Mouse (Mus musculus): ENCODE results near the gene Baiap2.

Baiap2 gene

GRCm38 (mm10) chr11:119915666-119916065, 26.9 kb upstream of the Baiap2 start:
- Histone ChIP-seq H3K4me3 (replicated peaks; ENCODE audit: low read length) (peak overlapping the region; percentile 99), H3K4me1 (replicated peaks; ENCODE audit: low read depth, low read length) (peaks cover 65% of the 10 kb centered on the region), H3K36me3 (ENCODE audit: insufficient read depth, low read length) (peaks cover 49% of the 10 kb centered on the region), H3K27me3 (ENCODE audit: insufficient read depth, low read length) (no peaks in the 10 kb centered on the region), H3K9me3 (ENCODE audit: low read length) (no peaks in the 10 kb centered on the region)
- no peak for TF ChIP-seq NANOG (IDR thresholded peaks at IDR 0.05; ENCODE audit: borderline replicate concordance, low read length)
- TF ChIP-seq CTCF (conservative IDR thresholded peaks at IDR 0.05; ENCODE audit: low read length), result no peak
- no peak for TF ChIP-seq POU5F1 (IDR thresholded peaks at IDR 0.05; ENCODE audit: borderline replicate concordance, low read length)

- Histone ChIP-seq H3K36me3 (ENCODE audit: insufficient read depth, low read length) (peaks cover 52% of the 10 kb centered on the region), H3K27me3 (ENCODE audit: insufficient read depth, low read length) (no peaks in the 10 kb centered on the region), H3K4me1 (replicated peaks; ENCODE audit: low read depth, low read length) (peaks cover 65% of the 10 kb centered on the region), H3K4me3 (replicated peaks; ENCODE audit: low read length) (peak overlapping the region; percentile 99), H3K9me3 (ENCODE audit: low read length) (no peaks in the 10 kb centered on the region)
- no peak for TF ChIP-seq POU5F1 (IDR thresholded peaks at IDR 0.05; ENCODE audit: borderline replicate concordance, low read length)
- no peak for TF ChIP-seq CTCF (conservative IDR thresholded peaks at IDR 0.05; ENCODE audit: low read length)
- no peak for TF ChIP-seq NANOG (IDR thresholded peaks at IDR 0.05; ENCODE audit: borderline replicate concordance, low read length)
These were observed 26.3 kb upstream of the Baiap2 start for GRCm38 (mm10) chr11:119916102-119916790.

GRCm38 (mm10) chr11:119916834-119917469, 25.6 kb upstream of the Baiap2 start:
- Histone ChIP-seq H3K36me3 (ENCODE audit: insufficient read depth, low read length) (peaks cover 52% of the 10 kb centered on the region), H3K9me3 (ENCODE audit: low read length) (no peaks in the 10 kb centered on the region), H3K4me3 (replicated peaks; ENCODE audit: low read length) (no peak overlapping the region), H3K4me1 (replicated peaks; ENCODE audit: low read depth, low read length) (peaks cover 65% of the 10 kb centered on the region), H3K27me3 (ENCODE audit: insufficient read depth, low read length) (no peaks in the 10 kb centered on the region)
- no peak for TF ChIP-seq NANOG (IDR thresholded peaks at IDR 0.05; ENCODE audit: borderline replicate concordance, low read length)
- TF ChIP-seq POU5F1 (IDR thresholded peaks at IDR 0.05; ENCODE audit: borderline replicate concordance, low read length), result no peak
- TF ChIP-seq CTCF (conservative IDR thresholded peaks at IDR 0.05; ENCODE audit: low read length), result no peak

- Histone ChIP-seq H3K4me1 (replicated peaks; ENCODE audit: low read depth, low read length) (peaks cover 51% of the 10 kb centered on the region), H3K27me3 (ENCODE audit: insufficient read depth, low read length) (no peaks in the 10 kb centered on the region), H3K4me3 (replicated peaks; ENCODE audit: low read length) (no peak overlapping the region), H3K9me3 (ENCODE audit: low read length) (0 out of 2 replicates have a peak, but pooled peaks cover 3% of the 10 kb centered on the region), H3K36me3 (ENCODE audit: insufficient read depth, low read length) (peaks cover 52% of the 10 kb centered on the region)
- TF ChIP-seq POU5F1 (IDR thresholded peaks at IDR 0.05; ENCODE audit: borderline replicate concordance, low read length) (no peak), NANOG (IDR thresholded peaks at IDR 0.05; ENCODE audit: borderline replicate concordance, low read length) (no peak), CTCF (conservative IDR thresholded peaks at IDR 0.05; ENCODE audit: low read length) (no peak)
These were observed 24.0 kb upstream of the Baiap2 start for GRCm38 (mm10) chr11:119918521-119918920.

- 0 out of 2 replicates have a peak, but pooled peaks cover 3% of the 10 kb centered on the region for H3K9me3 ChIP-seq (ENCODE audit: low read length)
- no peak overlapping the region for H3K4me3 ChIP-seq (replicated peaks; ENCODE audit: low read length)
- H3K4me1 ChIP-seq (replicated peaks; ENCODE audit: low read depth, low read length), result peaks cover 47% of the 10 kb centered on the region
- no peak for TF ChIP-seq NANOG (IDR thresholded peaks at IDR 0.05; ENCODE audit: borderline replicate concordance, low read length)
- no peaks in the 10 kb centered on the region for H3K27me3 ChIP-seq (ENCODE audit: insufficient read depth, low read length)
- H3K36me3 ChIP-seq (ENCODE audit: insufficient read depth, low read length), result peaks cover 52% of the 10 kb centered on the region
These were observed 23.1 kb upstream of the Baiap2 start for GRCm38 (mm10) chr11:119919432-119919831.

GRCm38 (mm10) chr11:119919897-119920296, 22.7 kb upstream of the Baiap2 start:
- TF ChIP-seq NANOG (IDR thresholded peaks at IDR 0.05; ENCODE audit: borderline replicate concordance, low read length), result no peak
- TF ChIP-seq CTCF (conservative IDR thresholded peaks at IDR 0.05; ENCODE audit: low read length), result peak; percentile 99
- no peaks in the 10 kb centered on the region for H3K27me3 ChIP-seq (ENCODE audit: insufficient read depth, low read length)
- H3K36me3 ChIP-seq (ENCODE audit: insufficient read depth, low read length), result peaks cover 52% of the 10 kb centered on the region
- H3K4me1 ChIP-seq (replicated peaks; ENCODE audit: low read depth, low read length), result peaks cover 42% of the 10 kb centered on the region
- no peak overlapping the region for H3K4me3 ChIP-seq (replicated peaks; ENCODE audit: low read length)
- 0 out of 2 replicates have a peak, but pooled peaks cover 3% of the 10 kb centered on the region for H3K9me3 ChIP-seq (ENCODE audit: low read length)

DNA sequence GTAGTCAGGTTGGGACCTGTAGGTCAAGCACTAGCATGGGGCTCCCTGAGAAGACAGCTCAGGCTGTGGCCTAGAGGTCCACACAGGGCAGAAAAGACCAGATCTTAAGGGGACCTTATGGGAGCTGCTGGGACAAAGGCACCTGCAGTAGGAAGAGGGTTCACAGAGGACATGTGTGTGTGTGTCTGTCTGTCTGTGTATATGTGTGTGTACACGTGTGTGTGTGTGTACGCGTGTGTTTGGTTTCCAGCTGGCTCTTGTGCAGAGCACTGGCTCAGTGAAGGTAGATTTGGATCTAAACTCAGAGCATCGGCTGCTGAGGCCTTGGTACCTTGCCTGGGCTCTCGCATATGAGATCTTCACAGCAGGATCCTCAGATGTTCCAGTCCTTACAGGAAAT, 21.9 kb upstream of the Baiap2 start:
- no peaks in the 10 kb centered on the region for H3K27me3 ChIP-seq (ENCODE audit: insufficient read depth, low read length)
- 0 out of 2 replicates have a peak, but pooled peaks cover 3% of the 10 kb centered on the region for H3K9me3 ChIP-seq (ENCODE audit: low read length)
- no peak for TF ChIP-seq NANOG (IDR thresholded peaks at IDR 0.05; ENCODE audit: borderline replicate concordance, low read length)
- no peak for TF ChIP-seq POU5F1 (IDR thresholded peaks at IDR 0.05; ENCODE audit: borderline replicate concordance, low read length)
- no peak for TF ChIP-seq CTCF (conservative IDR thresholded peaks at IDR 0.05; ENCODE audit: low read length)
- peaks cover 35% of the 10 kb centered on the region for H3K4me1 ChIP-seq (replicated peaks; ENCODE audit: low read depth, low read length)
- no peak overlapping the region for H3K4me3 ChIP-seq (replicated peaks; ENCODE audit: low read length)
- H3K36me3 ChIP-seq (ENCODE audit: insufficient read depth, low read length), result peaks cover 49% of the 10 kb centered on the region

DNA sequence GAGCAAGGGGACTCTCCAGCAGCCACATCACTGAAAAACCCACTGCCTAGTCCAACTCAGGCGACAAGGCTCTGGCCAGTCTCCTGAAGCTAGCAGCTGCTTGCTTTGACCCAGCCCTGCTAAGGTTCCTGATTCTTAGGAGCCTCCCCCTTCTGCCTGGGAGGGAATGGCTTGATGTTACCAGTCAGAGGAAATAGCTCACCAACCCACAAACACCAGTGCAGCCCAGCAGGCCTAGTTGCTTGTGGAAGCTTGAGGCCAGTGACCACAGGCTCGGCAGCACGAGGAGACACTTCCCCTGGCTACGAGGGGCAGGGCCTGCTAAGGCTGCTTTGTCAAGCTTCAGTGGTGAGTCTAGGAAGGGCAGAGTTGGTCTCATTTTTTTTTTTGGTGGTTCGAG, 17.4 kb upstream of the Baiap2 start:
- Histone ChIP-seq H3K36me3 (ENCODE audit: insufficient read depth, low read length) (peaks cover 8% of the 10 kb centered on the region; the same call in 1 of the 2 replicates), H3K4me1 (replicated peaks; ENCODE audit: low read depth, low read length) (peaks cover 40% of the 10 kb centered on the region), H3K4me3 (replicated peaks; ENCODE audit: low read length) (no peak overlapping the region), H3K9me3 (ENCODE audit: low read length) (0 out of 2 replicates have a peak, but pooled peaks cover 3% of the 10 kb centered on the region), H3K27me3 (ENCODE audit: insufficient read depth, low read length) (no peaks in the 10 kb centered on the region)
- no peak for TF ChIP-seq NANOG (IDR thresholded peaks at IDR 0.05; ENCODE audit: borderline replicate concordance, low read length)
- no peak for TF ChIP-seq POU5F1 (IDR thresholded peaks at IDR 0.05; ENCODE audit: borderline replicate concordance, low read length)
- TF ChIP-seq CTCF (conservative IDR thresholded peaks at IDR 0.05; ENCODE audit: low read length), result no peak

Measured in E14TG2a.4 (cell line).